Mouse (Mus musculus): ENCODE data around the gene Ppdpf. TPM values are rescaled to one million over a fixed set of nuclear protein-coding genes. Genes with fewer than 3 reads are reported as not detected.

Ppdpf gene
- total and polyA plus RNA-seq, 3 experiments, result 60.0 to 113 (median 71.2) TPM

DNA sequence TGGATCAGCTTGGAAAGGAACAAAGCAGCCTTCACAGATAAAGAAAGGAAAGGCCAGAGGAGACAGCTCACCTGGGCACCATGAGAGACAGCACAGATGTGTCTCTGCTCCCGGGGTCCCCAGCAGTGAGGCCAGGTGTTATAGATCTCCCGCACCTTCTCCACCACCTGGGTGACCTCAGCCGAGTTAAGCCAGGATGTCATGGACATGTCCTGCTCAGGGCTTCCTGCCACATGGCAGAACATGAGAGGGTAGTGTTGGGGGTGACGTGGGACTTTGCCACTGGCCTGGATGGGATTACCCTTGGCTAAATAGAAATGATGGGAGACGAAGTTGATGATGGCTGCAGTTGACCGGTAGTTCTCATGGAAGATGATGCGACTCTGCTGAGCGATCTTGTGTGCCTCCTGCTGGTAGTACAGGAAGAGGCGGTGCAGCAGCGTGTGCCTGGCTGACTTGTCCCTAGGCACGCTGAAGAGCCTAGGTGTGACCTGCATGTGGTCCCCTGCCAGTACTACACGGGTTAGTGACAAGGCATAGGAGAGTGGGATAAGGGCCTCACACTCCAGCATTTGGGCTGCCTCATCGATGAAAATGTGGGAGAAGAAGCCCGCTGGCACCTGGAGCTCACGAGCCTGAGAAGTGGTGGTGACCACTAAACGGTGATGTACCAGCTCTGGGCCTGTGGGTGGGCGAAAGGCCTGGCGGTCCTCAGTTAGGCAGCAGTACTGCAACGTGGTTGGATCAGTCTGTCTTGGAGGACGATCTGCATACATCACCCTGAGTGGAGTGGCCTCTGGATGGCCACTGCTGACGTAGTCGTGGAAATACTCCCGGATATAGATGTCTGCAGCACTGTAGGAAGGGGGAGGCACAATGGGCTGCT, 48.9 kb downstream of the Ppdpf start:
- Histone ChIP-seq H3K4me1 (ENCODE audit: control insufficient read depth in 1 of 2, insufficient read depth in 2 of 2) (peaks cover 28 to 38% of the 10 kb centered on the region in 2 experiments), H3K27me3 (replicated peaks) (no peaks in the 10 kb centered on the region), H3K27ac (ENCODE audit: insufficient read depth, low read depth) (no peak overlapping the region), H3K79me2 (replicated peaks; ENCODE audit: control insufficient read depth, extremely low read depth, insufficient read depth, poor library complexity, severe bottlenecking) (peaks cover 3% of the 10 kb centered on the region), H3K9ac (ENCODE audit: insufficient read depth, low read depth) (no peak overlapping the region), H3K9me3 (replicated peaks; ENCODE audit: low read length) (no peaks in the 10 kb centered on the region), H3K4me3 (replicated peaks in 1 of 3; ENCODE audit: low read depth in 2 of 3, low read length in 2 of 3, poor library complexity in 1 of 3) (no peak overlapping the region), H3K36me3 (replicated peaks in 1 of 2; ENCODE audit: control insufficient read depth in 1 of 2, insufficient read depth in 1 of 2, low read length in 1 of 2) (peaks cover 85 to 97% of the 10 kb centered on the region in 2 experiments), H3K4me2 (ENCODE audit: insufficient read depth, low read depth, poor library complexity, severe bottlenecking) (no peak overlapping the region)
- DNase-seq (ENCODE audit: extremely low read depth), result no peak
- TF ChIP-seq PAX5 (IDR thresholded peaks at IDR 0.05; ENCODE audit: low read length) (no peak), SMC3 (IDR thresholded peaks at IDR 0.05; ENCODE audit: low read depth, low read length) (peak; percentile 41), RAD21 (IDR thresholded peaks at IDR 0.05; ENCODE audit: low read depth, low read length) (peak; percentile 11), CTCF (conservative IDR thresholded peaks at IDR 0.05 in 1 of 2, IDR thresholded peaks at IDR 0.05 in 1 of 2; ENCODE audit: low read depth in 2 of 2, low read length in 2 of 2) (peak in 1 of 2 experiments; percentile 40; a peak in 2 of 4 replicates)
- dilution Hi-C loops (cut with MboI; ENCODE audit: extremely low pct_ligation_motif_present, extremely low pct_unique_long_range_greater_than_20kb, low sequenced_read_pairs) (no loop called here), in situ Hi-C loops (cut with MboI; ENCODE audit: low pct_ligation_motif_present, low pct_unique_long_range_greater_than_20kb, low sequenced_read_pairs) (no loop called here)

DNA sequence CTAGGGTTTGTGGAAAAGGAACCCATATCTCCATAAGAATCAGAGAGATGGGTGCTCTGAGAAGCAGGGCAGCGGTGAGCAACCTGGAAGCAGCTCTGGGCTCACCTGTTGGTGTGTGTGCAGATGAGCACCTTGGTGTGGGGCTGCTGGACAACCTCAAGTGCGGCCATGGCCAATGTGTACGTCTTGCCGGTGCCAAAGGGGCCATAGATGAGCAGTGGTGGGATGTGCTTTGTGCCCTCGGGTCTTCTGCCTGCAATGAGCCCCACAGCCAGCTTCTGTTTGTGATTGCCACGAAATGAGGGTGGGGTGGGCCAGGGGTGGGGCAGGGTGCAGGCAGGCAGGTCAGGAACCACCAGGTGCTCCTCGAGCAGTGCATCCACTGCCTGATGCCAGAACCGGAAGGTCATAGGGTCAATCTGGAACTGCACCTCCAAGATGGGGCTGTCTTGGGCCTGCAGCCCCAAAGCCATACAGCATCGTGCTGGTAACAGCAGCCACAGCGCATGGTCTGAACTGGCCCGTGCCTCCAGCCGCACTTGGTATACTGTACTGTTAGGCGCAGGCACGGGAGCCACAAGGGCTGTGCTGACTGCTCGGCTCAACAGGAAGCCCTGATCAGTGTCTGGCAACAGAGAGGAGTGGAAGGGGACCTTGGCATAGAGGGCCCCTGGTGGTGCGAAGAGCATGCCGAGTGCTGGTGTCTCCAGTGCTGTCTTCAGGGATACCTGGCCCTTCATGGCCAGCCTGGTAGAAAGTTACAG, 50.4 kb downstream of the Ppdpf start:
- TF ChIP-seq PAX5 (IDR thresholded peaks at IDR 0.05; ENCODE audit: low read length) (no peak), ELF1 (IDR thresholded peaks at IDR 0.05; ENCODE audit: low read depth, low read length) (no peak), MAX (IDR thresholded peaks at IDR 0.05; ENCODE audit: low read length) (no peak), ETS1 (conservative IDR thresholded peaks at IDR 0.05; ENCODE audit: low read depth, low read length) (no peak), EP300 (IDR thresholded peaks at IDR 0.05; ENCODE audit: low read length) (no peak), MAFK (IDR thresholded peaks at IDR 0.05; ENCODE audit: insufficient replicate concordance, low read length) (no peak), E2F4 (IDR thresholded peaks at IDR 0.05; ENCODE audit: insufficient replicate concordance, low read depth, low read length) (no peak), POLR2A (IDR thresholded peaks at IDR 0.05; ENCODE audit: low read depth, low read length) (no peak), USF2 (conservative IDR thresholded peaks at IDR 0.05; ENCODE audit: low read depth, low read length) (no peak), KAT2A (IDR thresholded peaks at IDR 0.05; ENCODE audit: insufficient replicate concordance, low read length) (no peak), RCOR1 (conservative IDR thresholded peaks at IDR 0.05; ENCODE audit: low read depth, low read length) (no peak), JUN (IDR thresholded peaks at IDR 0.05; ENCODE audit: insufficient read depth, low read depth, low read length) (no peak)
- Histone ChIP-seq H3K27ac (ENCODE audit: insufficient read depth, low read depth) (no peak overlapping the region), H3K36me3 (replicated peaks in 1 of 2; ENCODE audit: control insufficient read depth in 1 of 2, insufficient read depth in 1 of 2, low read length in 1 of 2) (peaks cover 72 to 82% of the 10 kb centered on the region in 2 experiments), H3K9ac (ENCODE audit: insufficient read depth, low read depth) (no peak overlapping the region), H3K27me3 (replicated peaks) (no peaks in the 10 kb centered on the region), H3K4me1 (ENCODE audit: control insufficient read depth in 1 of 2, insufficient read depth in 2 of 2) (peaks cover 30 to 46% of the 10 kb centered on the region in 2 experiments), H3K4me2 (ENCODE audit: insufficient read depth, low read depth, poor library complexity, severe bottlenecking) (no peak overlapping the region), H3K9me3 (replicated peaks; ENCODE audit: low read length) (no peaks in the 10 kb centered on the region), H3K79me2 (replicated peaks; ENCODE audit: control insufficient read depth, extremely low read depth, insufficient read depth, poor library complexity, severe bottlenecking) (peaks cover 8% of the 10 kb centered on the region), H3K4me3 (replicated peaks in 1 of 3; ENCODE audit: low read depth in 2 of 3, low read length in 2 of 3, poor library complexity in 1 of 3) (no peak overlapping the region)
- no peak for DNase-seq (ENCODE audit: extremely low read depth)
- dilution Hi-C loops (cut with MboI; ENCODE audit: extremely low pct_ligation_motif_present, extremely low pct_unique_long_range_greater_than_20kb, low sequenced_read_pairs) (no loop called here), in situ Hi-C loops (cut with MboI; ENCODE audit: low pct_ligation_motif_present, low pct_unique_long_range_greater_than_20kb, low sequenced_read_pairs) (no loop called here)
